Mouse (Mus musculus): Measurements from ENCODE around the gene Rad51b.

The Rad51b gene

GRCm38 (mm10) chr12:79380190-79380589 lies 83.1 kb downstream of the Rad51b start:
- no peak for DNase-seq (ENCODE audit: low spot score in 2 of 2)

GRCm38 (mm10) chr12:79381489-79381888 lies 84.4 kb downstream of the Rad51b start:
- no peak for DNase-seq (ENCODE audit: low spot score in 2 of 2)

- no peak for DNase-seq (ENCODE audit: low spot score in 2 of 2)
Observed at GRCm38 (mm10) chr12:79382416-79382815, 85.3 kb downstream of the Rad51b start.

- no peak for DNase-seq (ENCODE audit: low spot score in 2 of 2)
Observed at GRCm38 (mm10) chr12:79383583-79383982, 86.5 kb downstream of the Rad51b start.

DNA sequence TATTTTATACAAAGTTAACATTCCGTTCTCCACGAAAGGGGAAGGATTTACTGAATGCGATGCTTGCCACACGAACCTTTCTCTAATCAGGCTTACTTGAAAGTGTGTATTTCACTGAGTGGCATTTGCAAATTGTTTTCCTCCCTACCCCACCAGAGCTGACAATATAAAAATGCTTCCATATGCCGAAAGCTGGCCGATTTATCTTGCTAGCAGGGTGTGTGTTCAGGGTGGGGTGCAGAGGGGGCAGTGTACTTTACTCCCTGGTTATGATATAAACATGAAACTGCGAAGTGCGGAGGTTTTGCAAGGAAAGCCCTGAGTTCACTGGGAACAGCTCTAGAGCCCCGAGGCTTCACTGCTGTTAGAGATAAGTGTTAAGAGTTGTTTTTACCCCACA lies 87.7 kb downstream of the Rad51b start:
- DNase-seq (ENCODE audit: low spot score in 2 of 2), result no peak

DNA sequence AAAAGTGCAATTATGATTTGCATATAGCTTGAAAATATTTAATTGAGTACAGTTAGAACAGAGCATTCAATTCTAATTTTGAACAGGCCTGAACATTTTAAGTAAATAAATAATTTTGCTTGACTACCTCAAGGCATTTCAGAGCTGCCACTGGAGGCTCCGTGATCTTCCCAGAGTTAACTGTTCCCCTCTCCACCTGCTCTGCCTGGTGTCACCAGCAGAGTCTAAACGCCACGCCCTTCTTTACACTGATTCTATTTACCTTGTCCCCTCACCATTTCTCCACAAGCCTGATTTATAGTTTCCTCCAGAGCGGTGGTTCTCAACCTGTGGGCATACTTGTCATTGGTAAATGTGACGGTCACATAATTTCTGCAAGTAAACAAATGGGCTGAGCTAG lies 88.1 kb downstream of the Rad51b start:
- no peak for DNase-seq (ENCODE audit: low spot score in 2 of 2)

GRCm38 (mm10) chr12:79387886-79388285 lies 90.8 kb downstream of the Rad51b start:
- no peak for DNase-seq (ENCODE audit: low spot score in 2 of 2)

DNA sequence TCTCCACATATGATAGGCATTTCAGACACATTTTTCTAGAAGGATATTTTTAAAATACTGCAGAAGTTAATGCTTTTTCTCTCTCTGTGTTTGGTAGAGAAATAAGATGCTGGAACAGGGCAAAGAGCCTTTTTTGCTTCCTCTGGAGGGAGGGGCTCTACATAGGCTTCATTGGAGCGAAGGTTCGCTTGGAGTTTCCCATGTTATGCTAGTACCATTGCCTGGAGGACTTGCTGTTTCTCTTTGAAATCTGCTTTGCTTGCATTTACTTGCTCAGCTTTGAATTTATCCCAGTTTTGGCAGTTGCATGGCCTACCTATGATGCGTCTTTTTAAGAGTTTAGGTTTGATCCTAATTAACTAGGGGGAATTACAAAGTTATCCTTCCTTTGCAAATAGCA lies 92.2 kb downstream of the Rad51b start:
- no peak for DNase-seq (ENCODE audit: low spot score in 2 of 2)

- DNase-seq (ENCODE audit: low spot score in 2 of 2), result no peak
Observed at GRCm38 (mm10) chr12:79389971-79390370, 92.9 kb downstream of the Rad51b start.

- DNase-seq (ENCODE audit: low spot score in 2 of 2), result no peak
Observed at GRCm38 (mm10) chr12:79393636-79394035, 96.6 kb downstream of the Rad51b start.

DNA sequence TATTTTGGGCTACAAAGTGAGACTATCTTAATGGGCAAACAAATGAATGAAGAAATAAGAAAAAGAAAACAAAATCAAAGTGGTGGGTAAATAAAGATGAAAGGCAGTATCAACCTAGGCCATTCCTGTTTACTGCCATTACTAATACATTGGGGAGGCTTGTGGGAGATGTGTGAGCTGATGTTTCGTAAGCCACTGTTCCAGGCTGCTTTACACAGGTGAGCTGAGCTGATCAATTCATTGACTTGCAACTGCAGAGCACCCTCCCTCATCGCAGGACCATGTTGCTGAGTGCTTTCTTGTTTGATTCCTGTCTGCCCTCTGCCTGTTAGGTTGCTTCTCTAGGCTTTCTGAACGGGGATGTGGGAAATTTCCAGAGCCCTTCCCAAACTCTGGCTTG lies 106.9 kb downstream of the Rad51b start:
- DNase-seq (ENCODE audit: low spot score in 2 of 2), result no peak

- DNase-seq (ENCODE audit: low spot score in 2 of 2), result no peak
Observed at GRCm38 (mm10) chr12:79404494-79404893, 107.4 kb downstream of the Rad51b start.

GRCm38 (mm10) chr12:79408677-79409076 lies 111.6 kb downstream of the Rad51b start:
- no peak for DNase-seq (ENCODE audit: low spot score in 2 of 2)

DNA sequence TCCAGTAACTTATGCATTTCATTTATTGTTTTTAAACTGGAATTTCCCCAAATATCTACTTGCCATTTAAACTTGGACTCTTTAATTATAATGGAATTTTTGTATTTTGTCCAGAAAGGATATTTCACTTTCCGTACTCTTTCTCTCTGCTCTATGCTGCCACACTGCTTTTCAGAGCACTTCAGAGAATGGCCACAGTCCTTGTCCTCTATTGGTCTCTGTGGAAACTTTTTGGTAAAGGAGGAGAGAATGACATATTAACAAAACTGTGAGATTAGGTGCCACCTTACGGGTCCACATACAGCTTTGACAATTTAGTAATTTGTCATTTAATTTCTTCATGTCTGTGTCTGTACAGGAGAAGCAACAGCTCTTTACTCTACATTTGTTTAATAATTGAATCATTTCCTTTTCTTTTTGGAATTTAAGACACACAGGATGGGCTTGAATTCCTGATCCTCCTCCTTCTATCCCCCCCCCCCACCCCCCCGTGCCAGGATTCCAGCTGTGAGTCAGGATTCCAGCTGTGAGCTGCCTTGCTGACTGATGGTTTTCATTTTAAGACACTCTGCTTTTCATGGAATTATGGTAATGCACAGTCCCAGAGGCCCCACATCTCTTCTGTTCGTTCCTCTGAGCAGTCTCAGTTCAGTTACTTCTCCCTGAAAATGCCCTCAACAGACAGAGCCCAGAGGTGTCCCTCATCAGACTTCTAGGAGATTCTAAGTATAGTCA lies 112.2 kb downstream of the Rad51b start:
- DNase-seq (ENCODE audit: low spot score in 2 of 2), result no peak

- no peak for DNase-seq (ENCODE audit: low spot score in 2 of 2)
Observed at GRCm38 (mm10) chr12:79412894-79413507, 115.9 kb downstream of the Rad51b start.

- DNase-seq (ENCODE audit: low spot score in 2 of 2), result no peak
Observed at GRCm38 (mm10) chr12:79417360-79417759, 120.3 kb downstream of the Rad51b start.

- no peak for DNase-seq (ENCODE audit: low spot score in 2 of 2)
Observed at GRCm38 (mm10) chr12:79420605-79421004, 123.5 kb downstream of the Rad51b start.

GRCm38 (mm10) chr12:79429507-79430291 lies 132.6 kb downstream of the Rad51b start:
- no peak for DNase-seq (ENCODE audit: low spot score in 2 of 2)

GRCm38 (mm10) chr12:79431138-79431537 lies 134.1 kb downstream of the Rad51b start:
- no peak for DNase-seq (ENCODE audit: low spot score in 2 of 2)

DNA sequence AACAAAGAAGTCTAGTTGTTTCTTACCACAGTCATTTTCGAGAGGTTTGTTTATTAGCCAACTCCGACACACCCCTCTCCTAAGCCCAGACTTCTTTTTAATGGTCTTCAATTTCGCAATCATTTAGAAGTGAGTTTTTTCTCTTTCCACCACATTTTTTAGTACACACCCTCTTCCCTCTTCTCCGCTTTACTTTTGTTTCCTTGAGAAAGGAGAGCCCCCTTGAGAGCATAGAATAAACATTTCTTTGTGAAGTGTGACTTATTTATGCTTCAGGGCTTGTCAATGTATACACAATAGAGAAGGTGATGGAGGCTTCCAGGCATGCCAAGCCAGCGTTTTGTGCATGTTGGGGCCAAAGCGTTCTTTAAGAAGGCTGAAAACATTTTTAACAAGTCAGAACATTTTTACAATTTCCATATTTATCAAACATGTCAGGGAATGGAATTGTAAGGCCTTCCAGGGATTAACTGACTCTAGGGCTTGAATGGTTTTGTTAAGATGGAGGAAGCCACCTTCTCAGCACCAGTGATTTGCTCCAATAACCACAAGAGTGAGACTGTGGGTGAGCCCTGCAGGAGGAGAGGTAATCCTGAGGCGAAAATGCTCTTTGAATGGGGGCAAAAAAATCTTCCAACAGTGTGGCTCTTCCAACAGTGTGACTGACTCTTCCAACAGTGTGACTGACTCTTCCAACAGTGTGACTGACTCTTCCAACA lies 136.8 kb downstream of the Rad51b start:
- DNase-seq (ENCODE audit: low spot score in 2 of 2), result no peak

- no peak for DNase-seq (ENCODE audit: low spot score in 2 of 2)
Observed at GRCm38 (mm10) chr12:79435474-79435873, 138.4 kb downstream of the Rad51b start.

DNA sequence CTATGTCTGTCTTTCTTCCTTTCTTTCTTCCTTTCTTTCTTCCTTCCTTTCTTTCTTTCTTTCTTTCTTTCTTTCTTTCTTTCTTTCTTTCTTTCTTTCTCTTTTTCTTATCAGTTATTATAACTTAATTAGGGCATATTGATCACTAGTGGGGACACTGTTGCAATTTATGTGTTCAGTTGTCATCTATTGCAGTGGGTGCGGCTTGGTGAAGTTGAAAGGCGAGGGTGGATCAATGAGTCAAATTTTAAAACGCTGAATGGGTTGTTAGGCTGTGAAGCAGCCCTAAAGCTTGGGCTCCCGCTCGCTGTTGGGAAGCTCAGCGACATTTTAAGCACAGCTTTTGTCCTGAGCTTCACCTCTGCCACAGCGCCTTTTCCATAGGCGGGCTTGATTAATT lies 139.0 kb downstream of the Rad51b start:
- no peak for DNase-seq (ENCODE audit: low spot score in 2 of 2)
